Mouse (Mus musculus): ENCODE data around the gene Duxf3. TPM values are rescaled to one million over a fixed set of nuclear protein-coding genes. Genes with fewer than 3 reads are reported as not detected.

Gene Duxf3
- polyA plus RNA-seq, 1 experiment from 2014 or later, result not detected

GRCm38 (mm10) chr10:58214934-58215333 lies 17.5 kb downstream of the Duxf3 start:
- 80% methylated on average over 5 of the region's 5 CpGs for WGBS
- H3K9ac ChIP-seq, result no peak overlapping the region
- H3K36me3 ChIP-seq (replicated peaks), result no peaks in the 10 kb centered on the region
- H3K27ac ChIP-seq, result no peak overlapping the region
- H3K4me3 ChIP-seq, result no peak overlapping the region
- no peak overlapping the region for H3K4me2 ChIP-seq
- ATAC-seq (replicated peaks), result no peak
- H3K27me3 ChIP-seq (replicated peaks), result no peaks in the 10 kb centered on the region
- H3K9me3 ChIP-seq, result no peaks in the 10 kb centered on the region
- no peaks in the 10 kb centered on the region for H3K4me1 ChIP-seq

GRCm38 (mm10) chr10:58214497-58214896 lies 18.0 kb downstream of the Duxf3 start:
- no peak for ATAC-seq (replicated peaks)
- Histone ChIP-seq H3K4me1 (no peaks in the 10 kb centered on the region), H3K9ac (no peak overlapping the region), H3K27ac (no peak overlapping the region), H3K4me3 (no peak overlapping the region), H3K9me3 (no peaks in the 10 kb centered on the region), H3K27me3 (replicated peaks) (no peaks in the 10 kb centered on the region), H3K4me2 (no peak overlapping the region), H3K36me3 (replicated peaks) (no peaks in the 10 kb centered on the region)

- no peaks in the 10 kb centered on the region for H3K36me3 ChIP-seq (replicated peaks)
- H3K9me3 ChIP-seq, result no peaks in the 10 kb centered on the region
- H3K27ac ChIP-seq, result no peak overlapping the region
- H3K27me3 ChIP-seq (replicated peaks), result no peaks in the 10 kb centered on the region
- no peaks in the 10 kb centered on the region for H3K4me1 ChIP-seq
- 81% methylated on average over 7 of the region's 7 CpGs for WGBS
- no peak overlapping the region for H3K4me2 ChIP-seq
- no peak overlapping the region for H3K9ac ChIP-seq
- H3K4me3 ChIP-seq, result no peak overlapping the region
- ATAC-seq (replicated peaks), result no peak
Measured at GRCm38 (mm10) chr10:58212230-58212629, 20.2 kb downstream of the Duxf3 start.

- H3K9ac ChIP-seq, result no peak overlapping the region
- 93% methylated on average over 2 of the region's 2 CpGs for WGBS
- no peaks in the 10 kb centered on the region for H3K9me3 ChIP-seq
- H3K36me3 ChIP-seq (replicated peaks), result no peaks in the 10 kb centered on the region
- H3K27me3 ChIP-seq (replicated peaks), result no peaks in the 10 kb centered on the region
- H3K4me3 ChIP-seq, result no peak overlapping the region
- H3K4me2 ChIP-seq, result no peak overlapping the region
- ATAC-seq (replicated peaks), result no peak
- H3K27ac ChIP-seq, result no peak overlapping the region
- no peaks in the 10 kb centered on the region for H3K4me1 ChIP-seq
Measured at GRCm38 (mm10) chr10:58211213-58211612, 21.3 kb downstream of the Duxf3 start.

GRCm38 (mm10) chr10:58210514-58210913 lies 22.0 kb downstream of the Duxf3 start:
- 48% methylated on average over 1 of the region's 1 CpGs for WGBS
- ATAC-seq (replicated peaks), result no peak

GRCm38 (mm10) chr10:58209710-58210467 lies 22.6 kb downstream of the Duxf3 start:
- Histone ChIP-seq H3K4me2 (no peak overlapping the region), H3K9me3 (no peaks in the 10 kb centered on the region), H3K9ac (no peak overlapping the region), H3K27me3 (replicated peaks) (no peaks in the 10 kb centered on the region), H3K4me3 (no peak overlapping the region), H3K4me1 (no peaks in the 10 kb centered on the region), H3K27ac (no peak overlapping the region), H3K36me3 (replicated peaks) (no peaks in the 10 kb centered on the region)
- ATAC-seq (replicated peaks), result no peak
- WGBS, result 75% methylated on average over 2 of the region's 2 CpGs

More at GRCm38 (mm10) chr10:58210514-58210913, 22.0 kb downstream of the Duxf3 start:
- Histone ChIP-seq H3K36me3 (replicated peaks) (no peaks in the 10 kb centered on the region), H3K4me2 (no peak overlapping the region), H3K9me3 (no peaks in the 10 kb centered on the region), H3K27ac (no peak overlapping the region), H3K27me3 (replicated peaks) (no peaks in the 10 kb centered on the region), H3K4me1 (no peaks in the 10 kb centered on the region), H3K4me3 (no peak overlapping the region), H3K9ac (no peak overlapping the region)

- no peaks in the 10 kb centered on the region for H3K27me3 ChIP-seq (replicated peaks)
- no peaks in the 10 kb centered on the region for H3K4me1 ChIP-seq
- no peak for ATAC-seq (replicated peaks)
- H3K4me2 ChIP-seq, result no peak overlapping the region
- H3K27ac ChIP-seq, result no peak overlapping the region
- no peak overlapping the region for H3K9ac ChIP-seq
- H3K4me3 ChIP-seq, result no peak overlapping the region
- H3K9me3 ChIP-seq, result no peaks in the 10 kb centered on the region
- 88% methylated on average over 4 of the region's 4 CpGs for WGBS
- H3K36me3 ChIP-seq (replicated peaks), result no peaks in the 10 kb centered on the region
Measured at GRCm38 (mm10) chr10:58206639-58207404, 25.7 kb downstream of the Duxf3 start.

- H3K4me3 ChIP-seq, result no peak overlapping the region
- no peaks in the 10 kb centered on the region for H3K9me3 ChIP-seq
- H3K9ac ChIP-seq, result no peak overlapping the region
- no peaks in the 10 kb centered on the region for H3K4me1 ChIP-seq
- no peaks in the 10 kb centered on the region for H3K36me3 ChIP-seq (replicated peaks)
- ATAC-seq (replicated peaks), result no peak
- no peak overlapping the region for H3K4me2 ChIP-seq
- no peaks in the 10 kb centered on the region for H3K27me3 ChIP-seq (replicated peaks)
- 40% methylated on average over 1 of the region's 1 CpGs for WGBS
- H3K27ac ChIP-seq, result no peak overlapping the region
Measured at GRCm38 (mm10) chr10:58205986-58206385, 26.5 kb downstream of the Duxf3 start.

Other genes starting within 250 kb of the Duxf3 start
- gene AW822073, start 7.7 kb downstream of the Duxf3 start, polyA plus RNA-seq (2015; fragmentation: Nextera tagmentation; extraction: Ambion mirVana), result not detected in 2 replicates
- gene Gm4981, start 4.0 kb upstream of the Duxf3 start, polyA plus RNA-seq (2015; fragmentation: Nextera tagmentation; extraction: Ambion mirVana), result not detected in 2 replicates
- gene Gcc2, start 22.8 kb upstream of the Duxf3 start, polyA plus RNA-seq (2015; fragmentation: Nextera tagmentation; extraction: Ambion mirVana), result 86.3 and 95.9 TPM in 2 replicates
- gene Lims1, start 90.8 kb upstream of the Duxf3 start, polyA plus RNA-seq (2015; fragmentation: Nextera tagmentation; extraction: Ambion mirVana), result 52.6 and 54.6 TPM in 2 replicates
- gene Ranbp2, start 214.2 kb upstream of the Duxf3 start, polyA plus RNA-seq (2015; fragmentation: Nextera tagmentation; extraction: Ambion mirVana), result 15.2 and 16.0 TPM in 2 replicates

All from midbrain, embryonic 15.5 days (tissue).